Mouse (Mus musculus): ENCODE data around the gene Arhgap9.
"Not testable (repeated sequence)": the region's sequence is repeated elsewhere in the genome, so short reads cannot be mapped to it uniquely, and the experiment has no call there.

Gene Arhgap9

GRCm38 (mm10) chr10:127291881-127292638 lies 29.7 kb upstream of the Arhgap9 start:
- DNase-seq (ENCODE audit: low read depth in 2 of 2, low spot score in 2 of 2): no peak

- DNase-seq (ENCODE audit: low read depth in 2 of 2, low spot score in 2 of 2): no peak
Measured at GRCm38 (mm10) chr10:127292987-127293538, 28.7 kb upstream of the Arhgap9 start.

- DNase-seq (ENCODE audit: low read depth in 2 of 2, low spot score in 2 of 2): no peak
Measured at GRCm38 (mm10) chr10:127293590-127294113, 28.1 kb upstream of the Arhgap9 start.

- no peak for DNase-seq (ENCODE audit: low read depth in 2 of 2, low spot score in 2 of 2)
Measured at GRCm38 (mm10) chr10:127294895-127295510, 26.8 kb upstream of the Arhgap9 start.

- DNase-seq (ENCODE audit: low read depth in 2 of 2, low spot score in 2 of 2): no peak
Measured at GRCm38 (mm10) chr10:127295986-127296794, 25.6 kb upstream of the Arhgap9 start.

GRCm38 (mm10) chr10:127297015-127297871 lies 24.5 kb upstream of the Arhgap9 start:
- no peak for DNase-seq (ENCODE audit: low read depth in 2 of 2, low spot score in 2 of 2)

GRCm38 (mm10) chr10:127300361-127300760 lies 21.4 kb upstream of the Arhgap9 start:
- no peak for DNase-seq (ENCODE audit: low read depth in 2 of 2, low spot score in 2 of 2)

GRCm38 (mm10) chr10:127303136-127303535 lies 18.6 kb upstream of the Arhgap9 start:
- DNase-seq (ENCODE audit: low read depth in 2 of 2, low spot score in 2 of 2): no peak

- DNase-seq (ENCODE audit: low read depth in 2 of 2, low spot score in 2 of 2): not testable (repeated sequence)
Measured at GRCm38 (mm10) chr10:127309167-127309566, 12.6 kb upstream of the Arhgap9 start.

- DNase-seq (ENCODE audit: low read depth in 2 of 2, low spot score in 2 of 2): no peak
Measured at GRCm38 (mm10) chr10:127310523-127311475, 11.0 kb upstream of the Arhgap9 start.

GRCm38 (mm10) chr10:127311476-127312355 lies 10.0 kb upstream of the Arhgap9 start, which contains the start of gene Mars:
Gene Mars (minus strand): TSS chr10:127311786.
- DNase-seq (ENCODE audit: low read depth in 2 of 2, low spot score in 2 of 2): peak; percentile 91 to 93

GRCm38 (mm10) chr10:127312356-127312676 lies 9.4 kb upstream of the Arhgap9 start:
- peak; percentile 78 to 87 for DNase-seq (ENCODE audit: low read depth in 2 of 2, low spot score in 2 of 2)

- DNase-seq (ENCODE audit: low read depth in 2 of 2, low spot score in 2 of 2): no peak
Measured at GRCm38 (mm10) chr10:127312858-127313257, 8.9 kb upstream of the Arhgap9 start.

GRCm38 (mm10) chr10:127313516-127313915 lies 8.2 kb upstream of the Arhgap9 start:
- DNase-seq (ENCODE audit: low read depth in 2 of 2, low spot score in 2 of 2): not testable (repeated sequence)

GRCm38 (mm10) chr10:127314950-127315349 lies 6.8 kb upstream of the Arhgap9 start:
- not testable (repeated sequence) for DNase-seq (ENCODE audit: low read depth in 2 of 2, low spot score in 2 of 2)

- DNase-seq (ENCODE audit: low read depth in 2 of 2, low spot score in 2 of 2): no peak
Measured at GRCm38 (mm10) chr10:127317277-127317676, 4.5 kb upstream of the Arhgap9 start.

- no peak for DNase-seq (ENCODE audit: low read depth in 2 of 2, low spot score in 2 of 2)
Measured at GRCm38 (mm10) chr10:127318009-127318408, 3.8 kb upstream of the Arhgap9 start.

GRCm38 (mm10) chr10:127319969-127320368 lies 1.8 kb upstream of the Arhgap9 start:
- DNase-seq (ENCODE audit: low read depth in 2 of 2, low spot score in 2 of 2): no peak
